Mouse (Mus musculus): Measurements from ENCODE around the gene Ltk. TPM values are rescaled to one million over a fixed set of nuclear protein-coding genes. Genes with fewer than 3 reads are reported as not detected.

Ltk gene
- polyA plus RNA-seq, 1 experiment from 2014 or later = 0.19 TPM

- no peak overlapping the region for H3K4me3 ChIP-seq (ENCODE audit: low read depth, low read length)
- H3K4me2 ChIP-seq = peak overlapping the region; percentile 99
- peaks cover 61% of the 10 kb centered on the region for H3K27me3 ChIP-seq (replicated peaks; ENCODE audit: control insufficient read depth, insufficient read depth, low read length)
- no peaks in the 10 kb centered on the region for H3K36me3 ChIP-seq (ENCODE audit: control insufficient read depth, insufficient read depth, low read length)
- DNase-seq (ENCODE audit: low spot score) (peak; percentile 29), ATAC-seq (replicated peaks; ENCODE audit: low FRiP score) (no peak)
- 60% methylated on average over 15 of the region's 15 CpGs for WGBS
- H3K27ac ChIP-seq (ENCODE audit: low read depth, low read length) = no peak overlapping the region
- H3K9me3 ChIP-seq (ENCODE audit: control insufficient read depth, low read length) = no peaks in the 10 kb centered on the region
- peaks cover 3% of the 10 kb centered on the region for H3K4me1 ChIP-seq (replicated peaks; ENCODE audit: control insufficient read depth, insufficient read depth, low read length)
- H3K9ac ChIP-seq (ENCODE audit: low read depth, low read length) = no peak overlapping the region
Observed at GRCm38 (mm10) chr2:119800876-119801846, 40.9 kb upstream of the Ltk start.

GRCm38 (mm10) chr2:119799961-119800550, 39.8 kb upstream of the Ltk start:
- no peaks in the 10 kb centered on the region for H3K36me3 ChIP-seq (ENCODE audit: control insufficient read depth, insufficient read depth, low read length)
- peak; percentile 43 for DNase-seq (ENCODE audit: low spot score)
- H3K9ac ChIP-seq (ENCODE audit: low read depth, low read length) = peak overlapping the region; percentile 73
- no peak for ATAC-seq (replicated peaks; ENCODE audit: low FRiP score)
- WGBS = under 1% methylated on average over 27 of the region's 27 CpGs
- peaks cover 3% of the 10 kb centered on the region for H3K4me1 ChIP-seq (replicated peaks; ENCODE audit: control insufficient read depth, insufficient read depth, low read length)
- peak overlapping the region; percentile 99 for H3K4me2 ChIP-seq
- no peak overlapping the region for H3K27ac ChIP-seq (ENCODE audit: low read depth, low read length)
- H3K27me3 ChIP-seq (replicated peaks; ENCODE audit: control insufficient read depth, insufficient read depth, low read length) = peaks cover 64% of the 10 kb centered on the region
- peak overlapping the region; percentile 71 for H3K4me3 ChIP-seq (ENCODE audit: low read depth, low read length)
- no peaks in the 10 kb centered on the region for H3K9me3 ChIP-seq (ENCODE audit: control insufficient read depth, low read length)

GRCm38 (mm10) chr2:119799181-119799960, 39.1 kb upstream of the Ltk start:
- WGBS = under 1% methylated on average over 47 of the region's 89 CpGs
- no peaks in the 10 kb centered on the region for H3K36me3 ChIP-seq (ENCODE audit: control insufficient read depth, insufficient read depth, low read length)
- H3K27me3 ChIP-seq (replicated peaks; ENCODE audit: control insufficient read depth, insufficient read depth, low read length) = peaks cover 63% of the 10 kb centered on the region
- DNase-seq (ENCODE audit: low spot score) (peak; percentile 68), ATAC-seq (replicated peaks; ENCODE audit: low FRiP score) (peak; percentile 64)
- H3K4me2 ChIP-seq = peak overlapping the region; percentile 99
- H3K4me1 ChIP-seq (replicated peaks; ENCODE audit: control insufficient read depth, insufficient read depth, low read length) = peaks cover 3% of the 10 kb centered on the region
- no peaks in the 10 kb centered on the region for H3K9me3 ChIP-seq (ENCODE audit: control insufficient read depth, low read length)
- H3K9ac ChIP-seq (ENCODE audit: low read depth, low read length) = peak overlapping the region; percentile 73
- no peak overlapping the region for H3K27ac ChIP-seq (ENCODE audit: low read depth, low read length)
- H3K4me3 ChIP-seq (ENCODE audit: low read depth, low read length) = peak overlapping the region; percentile 71

DNA sequence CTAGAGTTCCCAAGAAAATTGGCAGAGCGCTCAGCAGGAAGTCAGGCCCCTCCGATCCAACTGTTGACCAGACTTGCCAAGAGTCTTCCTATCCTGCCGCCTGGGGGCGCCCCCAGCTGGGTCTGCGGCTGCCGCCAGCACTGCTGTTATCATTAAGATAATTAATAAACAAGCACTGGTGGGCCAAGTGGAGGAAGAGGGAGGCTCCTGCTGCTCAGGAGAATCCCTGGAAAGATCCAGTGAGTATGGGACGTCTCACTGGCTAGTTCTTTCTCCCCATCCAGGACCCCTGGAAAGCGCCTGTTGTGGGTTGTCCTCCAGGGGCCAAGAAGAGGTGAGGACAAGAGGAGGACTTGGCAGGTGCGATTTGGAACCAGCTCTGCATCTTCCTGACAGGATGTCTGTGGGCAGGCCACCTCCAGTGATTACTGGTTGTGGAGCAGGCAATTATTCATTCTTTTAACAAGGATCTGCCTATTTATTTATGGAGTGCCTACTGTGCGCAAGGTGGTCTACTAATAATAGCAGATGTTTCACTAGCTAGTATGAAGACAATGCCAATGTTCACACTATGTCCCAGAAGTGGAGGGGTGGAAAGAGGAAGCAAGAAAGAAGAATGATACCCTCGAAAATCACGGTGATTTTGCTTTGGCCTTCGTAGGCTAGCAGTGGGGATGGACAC, 38.2 kb upstream of the Ltk start:
- DNase-seq (ENCODE audit: low spot score) = peak; percentile 71

GRCm38 (mm10) chr2:119797279-119797783, 37.1 kb upstream of the Ltk start, which contains the start of gene Tyro3:
Gene Tyro3, plus strand, starts transcription at chr2:119797733.
- H3K27me3 ChIP-seq (replicated peaks; ENCODE audit: control insufficient read depth, insufficient read depth, low read length) = peaks cover 54% of the 10 kb centered on the region
- H3K9ac ChIP-seq (ENCODE audit: low read depth, low read length) = no peak within 1 kb of the TSS
- H3K4me2 ChIP-seq = peak within 1 kb of the TSS; percentile 99; the same call in 1 of the 2 replicates
- no peak within 1 kb of the TSS for H3K4me3 ChIP-seq (ENCODE audit: low read depth, low read length)
- no peak for ATAC-seq (replicated peaks; ENCODE audit: low FRiP score)
- no peak for DNase-seq (ENCODE audit: low spot score)
- 60% methylated on average over 5 of the region's 5 CpGs for WGBS
- H3K4me1 ChIP-seq (replicated peaks; ENCODE audit: control insufficient read depth, insufficient read depth, low read length) = no peaks in the 10 kb centered on the region; the same call in none of the 2 replicates
- no peaks in the 10 kb centered on the region for H3K36me3 ChIP-seq (ENCODE audit: control insufficient read depth, insufficient read depth, low read length)
- no peak within 1 kb of the TSS for H3K27ac ChIP-seq (ENCODE audit: low read depth, low read length)
- H3K9me3 ChIP-seq (ENCODE audit: control insufficient read depth, low read length) = no peaks in the 10 kb centered on the region

More for the DNA sequence above, 38.2 kb upstream of the Ltk start:
- H3K4me2 ChIP-seq = peak overlapping the region; percentile 99; the same call in 1 of the 2 replicates
- H3K27me3 ChIP-seq (replicated peaks; ENCODE audit: control insufficient read depth, insufficient read depth, low read length) = peaks cover 56% of the 10 kb centered on the region
- ATAC-seq (replicated peaks; ENCODE audit: low FRiP score) = no peak
- no peak overlapping the region; the same call in 1 of the 2 replicates for H3K4me3 ChIP-seq (ENCODE audit: low read depth, low read length)
- 11% methylated on average over 13 of the region's 13 CpGs for WGBS
- H3K36me3 ChIP-seq (ENCODE audit: control insufficient read depth, insufficient read depth, low read length) = no peaks in the 10 kb centered on the region
- H3K9ac ChIP-seq (ENCODE audit: low read depth, low read length) = no peak overlapping the region
- H3K27ac ChIP-seq (ENCODE audit: low read depth, low read length) = no peak overlapping the region
- H3K9me3 ChIP-seq (ENCODE audit: control insufficient read depth, low read length) = no peaks in the 10 kb centered on the region
- peaks cover 3% of the 10 kb centered on the region for H3K4me1 ChIP-seq (replicated peaks; ENCODE audit: control insufficient read depth, insufficient read depth, low read length)

GRCm38 (mm10) chr2:119789996-119790395, 29.8 kb upstream of the Ltk start:
- no peaks in the 10 kb centered on the region for H3K9me3 ChIP-seq (ENCODE audit: control insufficient read depth, low read length)
- H3K27ac ChIP-seq (ENCODE audit: low read depth, low read length) = no peak overlapping the region
- H3K4me1 ChIP-seq (replicated peaks; ENCODE audit: control insufficient read depth, insufficient read depth, low read length) = peaks cover 5% of the 10 kb centered on the region
- H3K27me3 ChIP-seq (replicated peaks; ENCODE audit: control insufficient read depth, insufficient read depth, low read length) = no peaks in the 10 kb centered on the region
- no peak for ATAC-seq (replicated peaks; ENCODE audit: low FRiP score)
- H3K36me3 ChIP-seq (ENCODE audit: control insufficient read depth, insufficient read depth, low read length) = no peaks in the 10 kb centered on the region
- no peak overlapping the region for H3K4me2 ChIP-seq
- DNase-seq (ENCODE audit: low spot score) = no peak
- WGBS = 89% methylated on average over 2 of the region's 2 CpGs
- no peak overlapping the region for H3K4me3 ChIP-seq (ENCODE audit: low read depth, low read length)
- no peak overlapping the region for H3K9ac ChIP-seq (ENCODE audit: low read depth, low read length)

GRCm38 (mm10) chr2:119787206-119787883, 27.1 kb upstream of the Ltk start, which contains the start of gene Rpap1:
Gene Rpap1, minus strand, starts transcription at chr2:119787537.
- DNase-seq (ENCODE audit: low spot score) (peak; percentile 88), ATAC-seq (replicated peaks; ENCODE audit: low FRiP score) (peak; percentile 95)
- Histone ChIP-seq H3K27me3 (replicated peaks; ENCODE audit: control insufficient read depth, insufficient read depth, low read length) (no peaks in the 10 kb centered on the region), H3K4me1 (replicated peaks; ENCODE audit: control insufficient read depth, insufficient read depth, low read length) (peaks cover 5% of the 10 kb centered on the region), H3K4me3 (ENCODE audit: low read depth, low read length) (peak within 1 kb of the TSS; percentile 57), H3K4me2 (peak within 1 kb of the TSS; percentile 89), H3K9ac (ENCODE audit: low read depth, low read length) (peak within 1 kb of the TSS; percentile 70), H3K9me3 (ENCODE audit: control insufficient read depth, low read length) (no peaks in the 10 kb centered on the region), H3K27ac (ENCODE audit: low read depth, low read length) (peak within 1 kb of the TSS; percentile 56), H3K36me3 (ENCODE audit: control insufficient read depth, insufficient read depth, low read length) (peaks cover under 1% of the 10 kb centered on the region; the same call in 1 of the 2 replicates)
- under 1% methylated on average over 44 of the region's 44 CpGs for WGBS

Data from liver, embryonic 11.5 days (tissue).